Mouse (Mus musculus) limb, embryonic 14.5 days (tissue): ENCODE data around the gene Fkbp1b. TPM values are rescaled to one million over a fixed set of nuclear protein-coding genes. Genes with fewer than 3 reads are reported as not detected.

Experiments
- ATAC-seq: fragments of 200-750 bp; cut with Nextera tagmentation; 2 replicates; pipeline ENCODE4 v1.8.0; 2017; ENCODE audit warnings: low read depth, moderate number of reproducible peaks, moderate TSS enrichment; ENCODE audit not compliant: low FRiP score
- DNase-seq: peaks from one replicate; pipeline ENCODE4 v3.0.0-alpha.2; 2015; ENCODE audit warnings: low spot score
- H3K27ac ChIP-seq: fragments of 300-500 bp; sonication (generic); replicated peaks from 2 replicates; pipeline ENCODE4 v1.5.1; 2014; ENCODE audit warnings: low read depth, mild to moderate bottlenecking, low read length, moderate library complexity, mixed read lengths
- H3K27me3 ChIP-seq: fragments of 300-500 bp; sonication (generic); 2 replicates; pipeline ENCODE4 v1.6.1; 2014; ENCODE audit warnings: low read length, mixed read lengths; ENCODE audit not compliant: control insufficient read depth, insufficient read depth
- H3K36me3 ChIP-seq: fragments of 300-500 bp; sonication (generic); 2 replicates; pipeline ENCODE4 v1.6.1; 2014; ENCODE audit warnings: mild to moderate bottlenecking, low read length, moderate library complexity, mixed read lengths; ENCODE audit not compliant: control insufficient read depth, insufficient read depth
- H3K4me1 ChIP-seq: fragments of 300-500 bp; sonication (generic); 2 replicates; pipeline ENCODE4 v1.6.1; 2014; ENCODE audit warnings: antibody characterized with exemption, low read length, mixed read lengths; ENCODE audit not compliant: control insufficient read depth, insufficient read depth
- H3K4me2 ChIP-seq: fragments of 300-500 bp; sonication (generic); replicated peaks from 2 replicates; pipeline ENCODE4 v1.6.1; 2014; ENCODE audit warnings: low read depth, mild to moderate bottlenecking, low read length, moderate library complexity; ENCODE audit not compliant: severe bottlenecking
- H3K4me3 ChIP-seq: fragments of 300-500 bp; sonication (generic); replicated peaks from 2 replicates; pipeline ENCODE4 v1.5.1; 2014; ENCODE audit warnings: low read length
- H3K9ac ChIP-seq: fragments of 300-500 bp; sonication (generic); 2 replicates; pipeline ENCODE4 v1.6.1; 2014; ENCODE audit warnings: mild to moderate bottlenecking, low read depth, low read length, moderate library complexity; ENCODE audit not compliant: severe bottlenecking
- H3K9me3 ChIP-seq: fragments of 300-500 bp; sonication (generic); 2 replicates; pipeline ENCODE4 v1.6.1; 2016; ENCODE audit warnings: low read length; ENCODE audit not compliant: control insufficient read depth
- POLR2A ChIP-seq: fragments of 200-500 bp; IDR thresholded peaks from 2 replicates; pipeline ENCODE4 v1.8.0; 2012; ENCODE audit warnings: inconsistent platforms, mild to moderate bottlenecking, moderate library complexity, borderline replicate concordance; ENCODE audit not compliant: insufficient read depth, insufficient read length; ENCODE audit errors: extremely low read depth
- WGBS: fragments of 180-500 bp; shearing (Covaris S2); extraction: QIAGEN DNeasy Blood & Tissue Kit; methylation state at CpG from one replicate; pipeline ENCODE4 v1.1.7; 2014; 5-methylcytosine and 5-hydroxymethylcytosine counted together
- polyA plus RNA-seq, 2 experiments: library from polyadenylated mRNA; depleted of rRNA in 1 of 2; stranded (reverse) in 1 of 2; unstranded in 1 of 2; fragments of >200 nt; fragmentation: Nextera tagmentation in 1 of 2; extraction: Ambion mirVana in 1 of 2; gene quantifications; 2 replicates each; pipeline versions ENCODE4 v1.2.1 to v1.2.3; 2012 to 2014

Gene Fkbp1b
- polyA plus RNA-seq, 2 experiments = 18.2 to 21.0 TPM

- H3K4me1 ChIP-seq = peaks cover 10% of the 10 kb centered on the region
- under 1% methylated on average over 11 of the region's 11 CpGs for WGBS
- ATAC-seq (no peak), DNase-seq (no peak)
- H3K27me3 ChIP-seq = no peaks in the 10 kb centered on the region
- H3K36me3 ChIP-seq = peaks cover 8% of the 10 kb centered on the region; the same call in 1 of the 2 replicates
- no peak for TF ChIP-seq POLR2A
- peak overlapping the region; percentile 55 for H3K4me3 ChIP-seq
- H3K4me2 ChIP-seq = peak overlapping the region; percentile 91
- no peak overlapping the region for H3K27ac ChIP-seq
- H3K9ac ChIP-seq = peak overlapping the region; percentile 70
- no peaks in the 10 kb centered on the region for H3K9me3 ChIP-seq
Measured at GRCm38 (mm10) chr12:4840741-4841140, 650 bp downstream of the Fkbp1b start.

DNA sequence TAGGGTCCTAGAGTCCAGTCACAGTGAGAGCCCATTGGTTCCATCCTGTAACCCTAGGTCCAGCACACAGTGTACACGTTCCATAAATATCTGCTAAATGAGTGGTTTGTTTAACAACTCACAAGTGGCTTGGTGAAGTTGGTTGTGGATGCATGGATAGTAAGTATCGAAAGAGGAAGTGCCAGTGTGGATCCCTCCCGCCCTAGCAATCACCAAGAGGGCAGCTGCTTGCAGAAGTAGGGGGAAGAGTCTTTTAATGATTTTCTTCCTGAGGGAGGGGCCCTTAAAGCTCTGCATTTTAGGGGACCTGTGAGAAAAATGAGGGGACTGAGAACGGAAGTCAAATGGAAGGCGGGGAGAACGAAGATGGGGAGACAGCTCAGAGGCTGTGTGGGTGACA lies 1.4 kb downstream of the Fkbp1b start:
- ATAC-seq = no peak
- H3K4me3 ChIP-seq = no peak overlapping the region

DNA sequence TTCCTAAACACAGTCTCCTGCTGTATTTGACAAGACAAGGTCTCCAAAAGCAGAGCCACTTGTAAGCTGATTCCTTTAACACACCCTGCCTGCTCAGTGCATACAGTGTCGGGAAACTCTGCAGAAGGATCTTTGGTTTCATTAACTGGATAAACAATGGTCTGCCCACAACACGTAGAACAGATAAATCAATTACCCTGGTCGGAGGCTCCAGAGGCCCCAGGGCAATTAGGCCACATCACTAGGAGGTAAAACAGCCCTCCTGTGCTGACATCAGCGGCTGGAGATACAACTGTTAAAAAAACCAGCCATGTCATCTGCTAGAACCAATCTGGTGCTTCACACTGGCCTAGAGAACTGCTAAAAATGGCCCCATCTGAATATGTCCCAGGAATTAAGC lies 4.4 kb downstream of the Fkbp1b start:
- Histone ChIP-seq H3K9ac (no peak overlapping the region), H3K36me3 (peaks cover 19% of the 10 kb centered on the region), H3K9me3 (no peaks in the 10 kb centered on the region), H3K4me2 (no peak overlapping the region), H3K27me3 (no peaks in the 10 kb centered on the region), H3K27ac (no peak overlapping the region), H3K4me3 (no peak overlapping the region), H3K4me1 (peaks cover 3% of the 10 kb centered on the region; the same call in 1 of the 2 replicates)
- no peak for TF ChIP-seq POLR2A
- no peak for ATAC-seq
- no peak for DNase-seq
- 18% methylated on average over 4 of the region's 4 CpGs for WGBS

More for the DNA sequence above, 1.4 kb downstream of the Fkbp1b start:
- Histone ChIP-seq H3K27ac (no peak overlapping the region), H3K9me3 (no peaks in the 10 kb centered on the region), H3K4me2 (no peak overlapping the region; the same call in 1 of the 2 replicates), H3K36me3 (peaks cover 8% of the 10 kb centered on the region; the same call in 1 of the 2 replicates), H3K27me3 (no peaks in the 10 kb centered on the region), H3K9ac (no peak overlapping the region), H3K4me1 (peaks cover 10% of the 10 kb centered on the region)
- DNase-seq = no peak
- TF ChIP-seq POLR2A = no peak
- 45% methylated on average over 6 of the region's 6 CpGs for WGBS

DNA sequence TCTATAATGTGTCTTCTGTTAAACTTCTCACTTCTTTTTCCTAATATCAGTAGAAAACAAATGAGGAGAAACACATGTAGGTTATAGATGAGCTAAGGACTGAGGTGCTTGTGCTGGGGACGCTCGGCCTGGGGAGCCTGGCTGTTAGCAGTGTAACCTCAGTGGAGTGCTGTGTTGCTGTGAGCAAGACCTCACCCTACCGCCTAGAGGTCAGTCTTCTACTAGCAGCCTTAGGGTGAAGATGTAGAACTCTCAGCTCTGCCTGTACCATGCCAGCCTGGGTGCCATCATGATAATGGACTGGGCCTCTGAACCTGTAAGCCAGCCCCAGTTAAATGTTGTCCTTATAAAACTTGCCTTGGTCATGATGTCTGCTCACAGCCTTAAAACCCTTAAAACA lies 14.1 kb downstream of the Fkbp1b start:
- 82% methylated on average over 3 of the region's 3 CpGs for WGBS
- TF ChIP-seq POLR2A = no peak
- Histone ChIP-seq H3K9ac (no peak overlapping the region), H3K4me2 (no peak overlapping the region), H3K27me3 (no peaks in the 10 kb centered on the region), H3K27ac (no peak overlapping the region), H3K4me1 (no peaks in the 10 kb centered on the region), H3K4me3 (no peak overlapping the region), H3K36me3 (peaks cover 59% of the 10 kb centered on the region), H3K9me3 (no peaks in the 10 kb centered on the region)
- no peak for ATAC-seq
- no peak for DNase-seq

GRCm38 (mm10) chr12:4817361-4818101 lies 23.9 kb downstream of the Fkbp1b start, which contains the start of gene Sf3b6:
Gene Sf3b6 (plus strand): TSS chr12:4817544.
- Histone ChIP-seq H3K9ac (peak within 1 kb of the TSS; percentile 70), H3K4me1 (peaks cover 15% of the 10 kb centered on the region), H3K27me3 (no peaks in the 10 kb centered on the region), H3K9me3 (no peaks in the 10 kb centered on the region), H3K4me3 (peak within 1 kb of the TSS; percentile 91), H3K27ac (peak within 1 kb of the TSS; percentile 88), H3K36me3 (peaks cover 24% of the 10 kb centered on the region), H3K4me2 (peak within 1 kb of the TSS; percentile 87)
- ATAC-seq (peak; percentile 99), DNase-seq (peak; percentile 98)
- under 1% methylated on average over 45 of the region's 49 CpGs for WGBS
- TF ChIP-seq POLR2A = peak; percentile 83; the same call in 1 of the 2 replicates
